In the genomic region with DNA sequence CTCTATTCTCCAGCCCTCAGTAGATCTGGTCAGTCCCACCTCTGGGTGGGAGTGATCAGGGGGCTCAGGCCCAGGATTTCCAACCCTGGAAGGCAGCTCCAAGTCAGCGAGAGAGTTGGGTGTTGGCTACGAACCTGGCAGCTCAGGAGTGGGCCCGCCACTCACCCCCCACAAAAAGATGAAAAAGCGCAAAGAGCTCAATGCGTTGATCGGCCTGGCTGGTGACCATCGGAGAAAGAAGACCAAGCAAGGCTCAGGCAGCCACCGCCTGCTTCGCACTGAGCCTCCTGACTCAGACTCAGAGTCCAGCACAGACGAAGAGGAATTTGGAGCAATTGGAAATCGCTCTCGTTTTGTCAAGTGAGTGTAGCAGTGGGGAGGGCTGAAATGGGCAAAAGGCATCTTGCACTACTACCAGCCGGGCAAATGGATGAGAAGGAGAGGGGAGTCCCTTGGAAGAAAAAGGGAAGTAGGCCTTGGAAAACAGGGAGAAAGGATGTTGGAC, we compare ENCODE assay signal across 8 mouse cellular contexts. TPM values are rescaled to one million over a fixed set of nuclear protein-coding genes. Genes with fewer than 3 reads are reported as not detected.
DNase-seq lines count a peak whose midpoint lies in the region; ATAC-seq and TF ChIP-seq lines count a peak whose summit lies in the region.

No protein-coding gene starts in this region.

- peaks cover 8% of the 10 kb centered on the region; the same call in 1 of the 2 replicates for H3K4me1 ChIP-seq in spleen, adult 2 months (ENCODE audit: control insufficient read depth, insufficient read depth, insufficient read length)
- H3K4me1 ChIP-seq in embryonic facial prominence, embryonic 11.5 days (ENCODE audit: control insufficient read depth, insufficient read depth, low read length): no peaks in the 10 kb centered on the region
- peaks cover 15% of the 10 kb centered on the region for H3K4me1 ChIP-seq in hindbrain, embryonic 14.5 days (replicated peaks; ENCODE audit: control insufficient read depth, insufficient read depth, low read length)
- H3K4me1 ChIP-seq in midbrain, embryonic 12.5 days: peaks cover 19% of the 10 kb centered on the region

- no peak for TF ChIP-seq CTCF in spleen, adult 2 months (IDR thresholded peaks at IDR 0.05; ENCODE audit: extremely low read depth, insufficient read depth, insufficient read length, insufficient replicate concordance)

- WGBS in spleen, adult 2 months: 18% methylated on average over 13 of the region's 13 CpGs
- WGBS in embryonic facial prominence, embryonic 11.5 days: 49% methylated on average over 13 of the region's 13 CpGs
- 50% methylated on average over 13 of the region's 13 CpGs for WGBS in hindbrain, embryonic 14.5 days
- WGBS in midbrain, embryonic 12.5 days: 53% methylated on average over 13 of the region's 13 CpGs

- no peaks in the 10 kb centered on the region for H3K9me3 ChIP-seq in embryonic facial prominence, embryonic 11.5 days (replicated peaks; ENCODE audit: control insufficient read depth, low read length)
- H3K9me3 ChIP-seq in hindbrain, embryonic 14.5 days (ENCODE audit: control insufficient read depth, low read length): no peaks in the 10 kb centered on the region
- H3K9me3 ChIP-seq in midbrain, embryonic 12.5 days: no peaks in the 10 kb centered on the region

- peaks cover 9% of the 10 kb centered on the region for H3K36me3 ChIP-seq in spleen, adult 2 months (ENCODE audit: control insufficient read depth, insufficient read depth, low read length)
- H3K36me3 ChIP-seq in embryonic facial prominence, embryonic 11.5 days (replicated peaks; ENCODE audit: control insufficient read depth, insufficient read depth, low read depth, low read length): no peaks in the 10 kb centered on the region
- peaks cover 35% of the 10 kb centered on the region for H3K36me3 ChIP-seq in hindbrain, embryonic 14.5 days (replicated peaks; ENCODE audit: control insufficient read depth, insufficient read depth)
- H3K36me3 ChIP-seq in midbrain, embryonic 12.5 days: peaks cover 28% of the 10 kb centered on the region

- H3K9ac ChIP-seq in embryonic facial prominence, embryonic 11.5 days (replicated peaks; ENCODE audit: low read length): peak overlapping the region; percentile 81
- peak overlapping the region; percentile 84 for H3K9ac ChIP-seq in hindbrain, embryonic 14.5 days
- H3K9ac ChIP-seq in midbrain, embryonic 12.5 days (replicated peaks): peak overlapping the region; percentile 88

- ATAC-seq in embryonic facial prominence, embryonic 11.5 days (replicated peaks; ENCODE audit: insufficient number of reproducible peaks, low FRiP score, low TSS enrichment, low read depth): no peak
- no peak for ATAC-seq in hindbrain, embryonic 14.5 days (ENCODE audit: low FRiP score)
- ATAC-seq in midbrain, embryonic 12.5 days (ENCODE audit: low FRiP score, low read depth): no peak

- H3K27ac ChIP-seq in spleen, adult 2 months (ENCODE audit: insufficient read depth, low read length): no peak overlapping the region
- H3K27ac ChIP-seq in embryonic facial prominence, embryonic 11.5 days (replicated peaks; ENCODE audit: low read depth, low read length): no peak overlapping the region
- no peak overlapping the region for H3K27ac ChIP-seq in hindbrain, embryonic 14.5 days
- H3K27ac ChIP-seq in midbrain, embryonic 12.5 days (replicated peaks): no peak overlapping the region

- H3K4me2 ChIP-seq in embryonic facial prominence, embryonic 11.5 days (ENCODE audit: low read depth, low read length): peak overlapping the region; percentile 42
- H3K4me2 ChIP-seq in hindbrain, embryonic 14.5 days (replicated peaks): peak overlapping the region; percentile 81
- H3K4me2 ChIP-seq in midbrain, embryonic 12.5 days (replicated peaks): peak overlapping the region; percentile 79

- H3K27me3 ChIP-seq in spleen, adult 2 months (ENCODE audit: control insufficient read depth, insufficient read depth, low read length): no peaks in the 10 kb centered on the region
- no peaks in the 10 kb centered on the region for H3K27me3 ChIP-seq in embryonic facial prominence, embryonic 11.5 days (ENCODE audit: control insufficient read depth, insufficient read depth, low read length)
- H3K27me3 ChIP-seq in hindbrain, embryonic 14.5 days (ENCODE audit: control insufficient read depth, insufficient read depth, low read length): no peaks in the 10 kb centered on the region
- H3K27me3 ChIP-seq in midbrain, embryonic 12.5 days: peaks cover 3% of the 10 kb centered on the region; the same call in 1 of the 2 replicates

- no peak for DNase-seq in spleen, adult 2 months (ENCODE audit: low read depth in 1 of 2, low spot score in 2 of 2)
- no peak for DNase-seq in spleen, adult 12 weeks (ENCODE audit: low spot score)
- DNase-seq in embryonic facial prominence, embryonic 11.5 days (ENCODE audit: low spot score): no peak
- no peak for DNase-seq in hindbrain, embryonic 14.5 days (ENCODE audit: low spot score)
- DNase-seq in left cerebral cortex, postnatal 10 days (ENCODE audit: extremely low spot score in 1 of 2, low spot score in 2 of 2): no peak
- DNase-seq in right cerebral cortex, postnatal 36 days (ENCODE audit: low spot score in 2 of 2): no peak
- no peak for DNase-seq in lung, postnatal 36 days

- intact Hi-C loops in left cerebral cortex, postnatal 10 days (cut with DNase I): loop anchor here (10.0 kb wide), 2 partner anchors 166 to 216 kb away; no protein-coding TSS in a partner anchor

- peak overlapping the region; percentile 38; the same call in 1 of the 2 replicates for H3K4me3 ChIP-seq in spleen, adult 2 months (ENCODE audit: extremely low read depth, insufficient read depth, insufficient read length)
- H3K4me3 ChIP-seq in embryonic facial prominence, embryonic 11.5 days (ENCODE audit: low read depth, low read length): peak overlapping the region; percentile 59
- H3K4me3 ChIP-seq in hindbrain, embryonic 14.5 days (replicated peaks; ENCODE audit: low read length): peak overlapping the region; percentile 85
- H3K4me3 ChIP-seq in midbrain, embryonic 12.5 days: peak overlapping the region; percentile 86

- no peak for TF ChIP-seq POLR2A in spleen, adult 2 months (IDR thresholded peaks at IDR 0.05; ENCODE audit: low read depth, low read length)

RNA-seq across cellular contexts. Expression of a gene that starts 1.0 kb away (rescaled TPM):
- polyA plus RNA-seq in spleen, adult 2 months (2012; rRNA removed): 12.8 and 19.6 TPM in 2 replicates
- 39.8 and 40.4 TPM in 2 replicates for polyA plus RNA-seq in embryonic facial prominence, embryonic 11.5 days (2014; fragmentation: Nextera tagmentation; extraction: Ambion mirVana)
- polyA plus RNA-seq in hindbrain, embryonic 14.5 days (2014; fragmentation: Nextera tagmentation; extraction: Ambion mirVana): 23.9 and 25.5 TPM in 2 replicates
- polyA plus RNA-seq in midbrain, embryonic 12.5 days (2016; fragmentation: Nextera tagmentation; extraction: Ambion mirVana): 30.1 and 30.6 TPM in 2 replicates
- 10 to 100 TPM; 28.8 to 31.6 TPM for total RNA-seq in left cerebral cortex, postnatal 10 days (2021)

RNA-seq across cellular contexts. Expression of a gene that starts 42.3 kb away (rescaled TPM):
- 0.14 and 0.32 TPM in 2 replicates for polyA plus RNA-seq in spleen, adult 2 months (2012; rRNA removed)
- 0.46 TPM in 1 of 2 replicates, not detected in the other for polyA plus RNA-seq in embryonic facial prominence, embryonic 11.5 days (2014; fragmentation: Nextera tagmentation; extraction: Ambion mirVana)
- polyA plus RNA-seq in hindbrain, embryonic 14.5 days (2014; fragmentation: Nextera tagmentation; extraction: Ambion mirVana): 0.27 and 0.33 TPM in 2 replicates
- 0.30 TPM in 1 of 2 replicates, not detected in the other for polyA plus RNA-seq in midbrain, embryonic 12.5 days (2016; fragmentation: Nextera tagmentation; extraction: Ambion mirVana)
- total RNA-seq in left cerebral cortex, postnatal 10 days (2021): not detected

RNA-seq across cellular contexts. Expression of a gene that starts 46.1 kb away (rescaled TPM):
- polyA plus RNA-seq in spleen, adult 2 months (2012; rRNA removed): 20.2 and 35.6 TPM in 2 replicates
- polyA plus RNA-seq in embryonic facial prominence, embryonic 11.5 days (2014; fragmentation: Nextera tagmentation; extraction: Ambion mirVana): 54.0 and 54.4 TPM in 2 replicates
- 40.9 and 45.6 TPM in 2 replicates for polyA plus RNA-seq in hindbrain, embryonic 14.5 days (2014; fragmentation: Nextera tagmentation; extraction: Ambion mirVana)
- polyA plus RNA-seq in midbrain, embryonic 12.5 days (2016; fragmentation: Nextera tagmentation; extraction: Ambion mirVana): 41.3 and 44.2 TPM in 2 replicates
- total RNA-seq in left cerebral cortex, postnatal 10 days (2021): 10 to 100 TPM; 27.0 to 29.1 TPM
